Mouse (Mus musculus): ENCODE data around the gene Nmur1.

Nmur1 gene

GRCm38 (mm10) chr1:86426128-86426527, at the start of gene Nmur1, which contains the start of gene Tex44:
Gene Nmur1, minus strand, starts transcription at chr1:86426228.
Gene Tex44, plus strand, starts transcription at chr1:86426329.
- DNase-seq: no peak

GRCm38 (mm10) chr1:86473109-86473760, 47.2 kb upstream of the Nmur1 start:
- DNase-seq: no peak

- DNase-seq: peak; percentile 90 to 93
These were observed 46.3 kb upstream of the Nmur1 start for GRCm38 (mm10) chr1:86472197-86472952.

- peak; percentile 53 to 61 for DNase-seq
These were observed 45.5 kb upstream of the Nmur1 start for GRCm38 (mm10) chr1:86471504-86471961.

GRCm38 (mm10) chr1:86470519-86471181, 44.6 kb upstream of the Nmur1 start:
- peak; percentile 86 to 90 for DNase-seq

- no peak for DNase-seq
These were observed 43.8 kb upstream of the Nmur1 start for GRCm38 (mm10) chr1:86469876-86470275.

- DNase-seq: no peak
These were observed 41.4 kb upstream of the Nmur1 start for GRCm38 (mm10) chr1:86467416-86467815.

- DNase-seq: no peak
These were observed 38.8 kb upstream of the Nmur1 start for GRCm38 (mm10) chr1:86464875-86465224.

GRCm38 (mm10) chr1:86464223-86464874, 38.3 kb upstream of the Nmur1 start:
- DNase-seq: no peak

GRCm38 (mm10) chr1:86459371-86459770, 33.3 kb upstream of the Nmur1 start:
- no peak for DNase-seq

GRCm38 (mm10) chr1:86456892-86457581, 31.0 kb upstream of the Nmur1 start:
- DNase-seq: no peak

GRCm38 (mm10) chr1:86452713-86453112, 26.7 kb upstream of the Nmur1 start:
- DNase-seq: no peak

GRCm38 (mm10) chr1:86449966-86450365, 23.9 kb upstream of the Nmur1 start:
- DNase-seq: no peak

- DNase-seq: peak in 1 of 2 experiments; percentile 58
These were observed 22.2 kb upstream of the Nmur1 start for GRCm38 (mm10) chr1:86448272-86448671.

GRCm38 (mm10) chr1:86447596-86448171, 21.7 kb upstream of the Nmur1 start:
- peak; percentile 56 to 70 for DNase-seq

- DNase-seq: no peak
These were observed 17.6 kb upstream of the Nmur1 start for GRCm38 (mm10) chr1:86443386-86444172.

- DNase-seq: no peak
These were observed 16.8 kb upstream of the Nmur1 start for GRCm38 (mm10) chr1:86442832-86443231.

GRCm38 (mm10) chr1:86441980-86442831, 16.2 kb upstream of the Nmur1 start:
- DNase-seq: peak; percentile 88 to 91

GRCm38 (mm10) chr1:86441724-86441979, 15.6 kb upstream of the Nmur1 start:
- DNase-seq: no peak

- peak; percentile 71 to 72 for DNase-seq
These were observed 15.1 kb upstream of the Nmur1 start for GRCm38 (mm10) chr1:86440887-86441723.
